Mouse (Mus musculus) urinary bladder, adult 2 months (tissue): ENCODE measurements at regions not wholly inside any gene's neighbourhood (a gene's known extent, or its start where the extent isn't known, plus 50 kb on each side); places are given as distances from the start of the nearest gene placed in this dataset.

Experiments used
- DNase-seq: peaks from one replicate; pipeline ENCODE4 v3.0.0; 2022; ENCODE audit warnings: low spot score

GRCm38 (mm10) chr13:101019272-101019676, 186.0 kb upstream of the Slc30a5 start:
- DNase-seq = no peak

- no peak for DNase-seq
Measured at GRCm38 (mm10) chr13:101017041-101017440, 183.8 kb upstream of the Slc30a5 start.

- DNase-seq = no peak
Measured at GRCm38 (mm10) chr13:101016181-101016580, 183.0 kb upstream of the Slc30a5 start.

GRCm38 (mm10) chr13:101015435-101015834, 182.2 kb upstream of the Slc30a5 start:
- no peak for DNase-seq

- no peak for DNase-seq
Measured at GRCm38 (mm10) chr13:101013604-101014003, 180.4 kb upstream of the Slc30a5 start.

- no peak for DNase-seq
Measured at GRCm38 (mm10) chr13:100990646-100991045, 157.4 kb upstream of the Slc30a5 start.

GRCm38 (mm10) chr13:100988671-100989531, 155.7 kb upstream of the Slc30a5 start:
- DNase-seq = no peak

GRCm38 (mm10) chr13:100988116-100988515, 154.9 kb upstream of the Slc30a5 start:
- DNase-seq = no peak

- no peak for DNase-seq
Measured at GRCm38 (mm10) chr13:100975741-100976140, 142.5 kb upstream of the Slc30a5 start.

- no peak for DNase-seq
Measured at GRCm38 (mm10) chr13:100971080-100972017, 138.1 kb upstream of the Slc30a5 start.

- no peak for DNase-seq
Measured at GRCm38 (mm10) chr13:100962811-100963540, 129.7 kb upstream of the Slc30a5 start.

GRCm38 (mm10) chr13:100954598-100955251, 121.5 kb upstream of the Slc30a5 start:
- no peak for DNase-seq

- DNase-seq = no peak
Measured at GRCm38 (mm10) chr13:100954106-100954505, 120.9 kb upstream of the Slc30a5 start.

GRCm38 (mm10) chr13:100951185-100951508, 117.9 kb upstream of the Slc30a5 start:
- DNase-seq = no peak

- DNase-seq = no peak
Measured at GRCm38 (mm10) chr13:100950348-100951184, 117.3 kb upstream of the Slc30a5 start.

- DNase-seq = no peak
Measured at GRCm38 (mm10) chr13:100943206-100943848, 110.1 kb upstream of the Slc30a5 start.

- DNase-seq = no peak
Measured at GRCm38 (mm10) chr13:100940791-100941190, 107.6 kb upstream of the Slc30a5 start.

- no peak for DNase-seq
Measured at GRCm38 (mm10) chr13:100939677-100940076, 106.5 kb upstream of the Slc30a5 start.

- DNase-seq = no peak
Measured at GRCm38 (mm10) chr13:100933265-100933664, 100.0 kb upstream of the Slc30a5 start.

- DNase-seq = no peak
Measured at GRCm38 (mm10) chr13:100899566-100899965, 66.3 kb upstream of the Slc30a5 start.
